Mouse (Mus musculus): ENCODE results near the gene Vdac1.

The Vdac1 gene

DNA sequence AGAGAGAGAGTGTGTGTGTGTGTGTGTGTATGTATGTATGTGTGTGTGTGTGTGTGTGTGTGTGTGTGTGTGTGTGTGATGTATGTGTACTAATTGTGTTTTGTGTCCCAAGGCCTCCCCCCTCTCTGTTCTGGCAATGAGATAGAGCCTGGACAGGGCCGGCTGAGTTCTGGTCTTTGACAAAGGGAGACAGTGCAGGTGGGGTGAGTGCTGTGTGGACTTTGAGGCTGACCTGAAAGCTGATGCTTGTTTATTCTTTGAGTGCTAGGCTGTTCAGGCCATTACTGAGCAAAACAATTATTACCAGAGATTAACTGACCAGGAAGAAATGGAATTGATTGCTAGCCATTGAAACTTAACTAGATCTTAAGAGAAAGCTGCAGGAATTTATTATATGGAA is 41.9 kb downstream of the Vdac1 start:
- in situ Hi-C loops (cut with MboI; ENCODE audit: unreplicated experiment in 2 of 2), result loop anchor here in 1 of 2 experiments (25.0 kb wide), 2 partner anchors 1010 to 1140 kb away; partner anchors contain the start of genes BC049762, Clk4 and Leap2

GRCm38 (mm10) chr11:52404209-52404608 is 43.5 kb downstream of the Vdac1 start:
- in situ Hi-C loops (cut with MboI; ENCODE audit: unreplicated experiment in 2 of 2), result loop anchor here in 1 of 2 experiments (25.0 kb wide), 2 partner anchors 1008 to 1142 kb away; partner anchors contain the start of genes BC049762, Clk4 and Leap2

- in situ Hi-C loops (cut with MboI; ENCODE audit: unreplicated experiment in 2 of 2), result loop anchor here in 1 of 2 experiments (25.0 kb wide), 2 partner anchors 1007 to 1143 kb away; partner anchors contain the start of genes BC049762, Clk4 and Leap2
Observed at GRCm38 (mm10) chr11:52405196-52405688, 44.6 kb downstream of the Vdac1 start.

GRCm38 (mm10) chr11:52409316-52409715 is 48.7 kb downstream of the Vdac1 start:
- in situ Hi-C loops (cut with MboI; ENCODE audit: unreplicated experiment in 2 of 2), result loop anchor here in 1 of 2 experiments (25.0 kb wide), 2 partner anchors 1003 to 1147 kb away; partner anchors contain the start of genes BC049762, Clk4 and Leap2

- in situ Hi-C loops (cut with MboI; ENCODE audit: unreplicated experiment in 2 of 2), result loop anchor here in 1 of 2 experiments (25.0 kb wide), 2 partner anchors 994 to 1156 kb away; partner anchors contain the start of genes BC049762, Clk4 and Leap2
Observed at GRCm38 (mm10) chr11:52418358-52418757, 57.7 kb downstream of the Vdac1 start.

GRCm38 (mm10) chr11:52419246-52419645 is 58.6 kb downstream of the Vdac1 start:
- in situ Hi-C loops (cut with MboI; ENCODE audit: unreplicated experiment in 2 of 2), result loop anchor here in 1 of 2 experiments (25.0 kb wide), 2 partner anchors 993 to 1157 kb away; partner anchors contain the start of genes BC049762, Clk4 and Leap2

- in situ Hi-C loops (cut with MboI; ENCODE audit: unreplicated experiment in 2 of 2), result loop anchor here (5.0 to 25.0 kb wide), 4 partner anchors 837 to 1315 kb away; partner anchors contain the start of genes BC049762 (in 1 of the 2), Clk4 (in 1 of the 2) and Leap2 (in 1 of the 2)
Observed at GRCm38 (mm10) chr11:52419861-52420260, 59.2 kb downstream of the Vdac1 start.

DNA sequence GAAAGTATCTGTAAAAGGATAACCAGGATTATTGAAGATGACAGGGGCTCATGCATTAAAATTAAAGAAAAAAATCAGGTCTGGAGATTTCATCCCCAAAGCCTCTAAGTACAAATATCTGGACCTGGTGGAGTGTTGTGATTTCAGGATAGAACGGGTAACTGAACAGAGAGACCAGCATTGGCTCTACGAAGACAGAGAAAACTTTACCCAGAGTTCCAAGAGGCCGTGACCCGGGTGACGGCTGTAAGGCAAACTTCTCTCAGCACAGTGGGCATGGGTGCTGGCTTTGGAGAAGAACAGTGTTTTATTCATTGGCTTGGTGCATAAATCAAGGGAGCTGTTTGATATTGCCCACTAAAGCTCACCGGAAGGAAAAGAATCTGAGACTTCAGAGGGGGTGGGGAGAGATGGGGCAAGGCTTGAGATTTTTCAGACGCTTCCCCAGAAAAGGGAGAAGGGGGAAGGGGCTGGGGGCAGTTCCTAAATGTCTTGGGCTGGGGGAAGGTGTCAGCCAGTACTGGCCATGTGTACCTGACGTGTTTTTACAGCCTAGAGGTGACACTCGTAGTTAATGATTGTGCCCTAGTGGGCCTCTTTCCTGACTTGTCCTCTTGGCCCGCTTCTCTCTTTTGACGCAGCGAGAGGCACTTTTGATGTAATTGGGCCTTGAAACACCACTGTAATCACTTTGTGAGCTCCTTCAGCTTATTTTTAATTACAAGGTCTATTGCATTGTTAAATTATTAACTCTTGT is 59.8 kb downstream of the Vdac1 start:
- in situ Hi-C loops (cut with MboI; ENCODE audit: unreplicated experiment in 2 of 2), result loop anchor here (5.0 to 25.0 kb wide), 4 partner anchors 837 to 1314 kb away; partner anchors contain the start of genes BC049762 (in 1 of the 2), Clk4 (in 1 of the 2) and Leap2 (in 1 of the 2)

- in situ Hi-C loops (cut with MboI; ENCODE audit: unreplicated experiment in 2 of 2), result loop anchor here (5.0 to 25.0 kb wide), 4 partner anchors 836 to 1314 kb away; partner anchors contain the start of genes BC049762 (in 1 of the 2), Clk4 (in 1 of the 2) and Leap2 (in 1 of the 2)
Observed at GRCm38 (mm10) chr11:52421053-52421778, 60.6 kb downstream of the Vdac1 start.

- in situ Hi-C loops (cut with MboI; ENCODE audit: unreplicated experiment in 2 of 2), result loop anchor here in 1 of 2 experiments (10.0 to 25.0 kb wide), 2 partner anchors 1305 to 1483 kb away; no protein-coding TSS in a partner anchor
Observed at GRCm38 (mm10) chr11:52429440-52429839, 68.8 kb downstream of the Vdac1 start.

DNA sequence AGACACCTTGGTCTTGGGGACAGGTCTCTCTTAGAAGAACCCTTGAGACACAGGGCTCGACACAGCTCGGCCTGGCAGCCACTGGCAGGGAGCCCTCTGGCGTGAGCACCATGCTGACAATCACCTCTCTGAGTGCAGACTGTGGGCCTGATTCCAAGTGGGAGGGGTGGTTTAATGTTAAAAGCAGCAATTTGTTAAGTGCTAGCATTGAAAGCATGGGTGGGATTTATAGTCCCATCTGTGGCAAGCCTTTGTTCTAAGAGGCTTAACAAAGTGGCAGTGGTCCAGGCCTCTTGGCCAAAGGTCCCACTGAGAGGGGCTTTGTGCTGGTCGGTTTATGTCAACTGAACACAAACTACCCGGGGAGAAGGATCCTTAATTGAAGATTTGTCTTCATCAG is 70.9 kb downstream of the Vdac1 start:
- in situ Hi-C loops (cut with MboI; ENCODE audit: unreplicated experiment in 2 of 2), result loop anchor here in 1 of 2 experiments (25.0 kb wide), 1 partner anchor 1481 kb away; no protein-coding TSS in a partner anchor

DNA sequence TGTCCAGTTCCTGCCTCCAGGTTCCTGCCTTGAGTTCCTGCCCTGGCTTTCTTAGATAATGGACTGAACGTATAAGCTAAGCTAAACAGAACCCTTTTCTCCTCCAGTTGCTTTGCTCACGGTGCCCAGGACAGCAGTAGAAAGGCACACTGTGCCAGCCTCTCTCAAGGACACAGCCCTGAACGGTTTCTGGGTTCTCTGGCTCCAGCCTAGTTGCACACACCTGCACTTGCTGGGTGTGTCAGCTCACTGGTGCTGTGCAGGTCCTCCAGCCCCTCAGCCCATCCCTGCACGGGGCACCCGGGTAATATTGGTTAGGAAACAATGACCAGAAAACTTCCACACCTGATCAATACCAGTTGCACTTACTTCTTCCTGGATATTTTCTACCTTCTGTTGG is 71.5 kb downstream of the Vdac1 start:
- in situ Hi-C loops (cut with MboI; ENCODE audit: unreplicated experiment in 2 of 2), result loop anchor here in 1 of 2 experiments (25.0 kb wide), 1 partner anchor 1480 kb away; no protein-coding TSS in a partner anchor

DNA sequence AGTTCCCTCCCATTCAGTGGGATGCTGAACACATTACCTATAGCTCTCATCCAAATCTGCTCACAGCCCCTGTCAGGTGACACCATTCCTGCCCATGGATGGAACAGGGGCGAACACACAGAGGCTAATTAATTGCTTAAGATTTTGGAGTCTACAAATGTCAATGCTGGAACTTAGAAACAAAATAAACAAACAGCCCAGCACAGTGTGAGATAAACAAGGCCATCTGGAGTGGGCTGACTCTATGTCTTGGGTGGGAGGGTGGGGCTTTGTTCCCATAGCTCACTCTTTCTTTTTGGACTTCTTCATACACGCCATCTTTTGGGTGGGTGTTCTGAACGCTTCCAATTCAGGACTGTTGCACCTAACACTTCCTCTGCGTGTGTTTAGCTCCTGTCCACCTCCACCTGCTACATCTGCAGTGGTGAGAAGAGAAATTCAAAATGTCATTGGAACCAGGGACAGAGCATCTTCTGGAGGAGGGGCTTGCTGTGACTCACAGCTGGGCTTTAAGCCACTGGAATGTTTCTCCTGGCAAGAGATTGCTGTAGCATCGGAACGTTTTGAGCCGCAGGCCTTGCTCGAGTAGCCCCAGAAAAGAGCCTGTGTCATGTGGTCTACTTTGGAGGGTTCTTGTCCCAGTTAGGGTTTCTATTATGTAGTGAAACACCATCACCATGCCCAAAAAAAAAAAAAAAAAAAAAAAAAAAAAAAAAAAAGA is 72.6 kb downstream of the Vdac1 start:
- in situ Hi-C loops (cut with MboI; ENCODE audit: unreplicated experiment in 2 of 2), result loop anchor here in 1 of 2 experiments (25.0 kb wide), 1 partner anchor 1479 kb away; no protein-coding TSS in a partner anchor

DNA sequence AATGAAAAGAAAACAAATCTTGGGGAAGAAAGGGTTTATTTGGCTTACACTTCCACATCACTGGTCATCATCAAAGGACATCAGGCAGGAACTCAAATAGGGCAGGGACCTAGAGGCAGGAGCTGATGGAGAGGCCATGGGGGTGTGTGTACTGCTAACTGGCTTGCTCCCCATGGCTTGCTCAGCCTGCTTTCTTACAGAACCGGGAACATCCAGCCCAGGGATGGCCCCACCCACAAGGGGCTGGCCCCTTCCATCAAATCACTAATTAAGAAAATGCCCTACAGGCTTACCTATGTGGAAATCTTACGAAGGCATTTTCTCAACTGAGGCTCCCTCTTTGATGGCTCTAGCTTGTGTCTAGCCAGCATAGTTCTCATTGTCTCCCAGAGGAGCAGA is 73.1 kb downstream of the Vdac1 start:
- in situ Hi-C loops (cut with MboI; ENCODE audit: unreplicated experiment in 2 of 2), result loop anchor here in 1 of 2 experiments (25.0 kb wide), 1 partner anchor 1479 kb away; no protein-coding TSS in a partner anchor

GRCm38 (mm10) chr11:52435466-52435865 is 74.8 kb downstream of the Vdac1 start:
- in situ Hi-C loops (cut with MboI; ENCODE audit: unreplicated experiment in 2 of 2), result loop anchor here in 1 of 2 experiments (25.0 kb wide), 1 partner anchor 1477 kb away; no protein-coding TSS in a partner anchor

- in situ Hi-C loops (cut with MboI; ENCODE audit: unreplicated experiment in 2 of 2), result loop anchor here in 1 of 2 experiments (25.0 kb wide), 1 partner anchor 1475 kb away; no protein-coding TSS in a partner anchor
Observed at GRCm38 (mm10) chr11:52437123-52437522, 76.5 kb downstream of the Vdac1 start.
